Mouse (Mus musculus) lung, postnatal 0 days (tissue): Measurements from ENCODE around the gene Col9a1. TPM values are rescaled to one million over a fixed set of nuclear protein-coding genes. Genes with fewer than 3 reads are reported as not detected.

Source experiments
- ATAC-seq: fragments of 200-750 bp; cut with Nextera tagmentation; 2 replicates; pipeline ENCODE4 v1.8.0; 2017; ENCODE audit warnings: moderate library complexity
- DNase-seq: peaks from one replicate; pipeline ENCODE4 v3.0.0-alpha.2; 2016; ENCODE audit warnings: low spot score
- H3K27ac ChIP-seq: fragments of 300-500 bp; sonication (generic); 2 replicates; pipeline ENCODE4 v1.5.1; 2014; ENCODE audit warnings: antibody characterized with exemption, mild to moderate bottlenecking, low read length, mixed read lengths
- H3K27me3 ChIP-seq: fragments of 300-500 bp; sonication (generic); replicated peaks from 2 replicates; pipeline ENCODE4 v1.6.1; 2014; ENCODE audit warnings: low read length, mixed read lengths; ENCODE audit not compliant: insufficient read depth
- H3K36me3 ChIP-seq: fragments of 300-500 bp; sonication (generic); 2 replicates; pipeline ENCODE4 v1.6.1; 2014; ENCODE audit warnings: low read length, mixed read lengths; ENCODE audit not compliant: insufficient read depth
- H3K4me1 ChIP-seq: fragments of 300-500 bp; sonication (generic); 2 replicates; pipeline ENCODE4 v1.6.1; 2014; ENCODE audit warnings: antibody characterized with exemption, low read depth, low read length, mixed read lengths; ENCODE audit not compliant: insufficient read depth
- H3K4me2 ChIP-seq: fragments of 300-500 bp; sonication (generic); replicated peaks from 2 replicates; pipeline ENCODE4 v1.6.1; 2014; ENCODE audit warnings: low read depth, mild to moderate bottlenecking, low read length, moderate library complexity, mixed read lengths
- H3K4me3 ChIP-seq: fragments of 300-500 bp; sonication (generic); 2 replicates; pipeline ENCODE4 v1.5.1; 2014; ENCODE audit warnings: low read depth, low read length
- H3K9ac ChIP-seq: fragments of 300-500 bp; sonication (generic); replicated peaks from 2 replicates; pipeline ENCODE4 v1.6.1; 2014; ENCODE audit warnings: low read depth, mild to moderate bottlenecking
- H3K9me3 ChIP-seq: fragments of 300-500 bp; sonication (generic); 2 replicates; pipeline ENCODE4 v1.6.1; 2016; ENCODE audit warnings: low read length, mixed read lengths
- CTCF ChIP-seq: IDR thresholded peaks from 2 replicates; pipeline ENCODE4 v1.5.1; 2016; ENCODE audit warnings: antibody characterized with exemption, mild to moderate bottlenecking
- EP300 ChIP-seq: IDR thresholded peaks from 2 replicates; pipeline ENCODE4 v1.6.1; 2016; ENCODE audit warnings: antibody characterized with exemption, mild to moderate bottlenecking, control low read depth
- WGBS: fragments of 180-500 bp; shearing (Covaris S2); extraction: QIAGEN DNeasy Blood & Tissue Kit; methylation state at CpG from one replicate; pipeline ENCODE4 v1.1.7; 2014; 5-methylcytosine and 5-hydroxymethylcytosine counted together
- polyA plus RNA-seq: library from polyadenylated mRNA; unstranded; fragments of >200 nt; fragmentation: Nextera tagmentation; extraction: Ambion mirVana; gene quantifications from 2 replicates; pipeline ENCODE4 v1.2.1, GENCODE M21; 2015

The Col9a1 gene
- polyA plus RNA-seq, 1 experiment from 2014 or later = 0.27 TPM

DNA sequence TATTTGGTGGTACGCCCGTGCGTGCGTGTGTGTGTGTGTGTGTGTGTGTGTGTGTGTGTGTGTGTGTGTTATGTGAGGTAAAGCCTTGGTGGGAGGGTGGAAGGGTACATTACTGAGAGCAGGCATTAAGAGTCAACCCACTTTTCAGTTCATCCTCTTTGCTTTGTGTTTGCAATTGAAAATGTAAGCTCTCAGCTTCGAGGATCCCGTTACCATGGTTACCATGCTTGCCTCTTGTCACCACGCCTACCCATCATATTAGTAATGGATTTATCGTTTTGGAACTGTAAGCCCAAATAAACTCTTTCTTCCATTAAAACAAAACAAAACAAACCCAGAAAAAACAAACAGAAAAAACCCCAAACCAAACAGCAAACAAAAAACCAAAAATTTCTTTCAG is 33.9 kb upstream of the Col9a1 start:
- Histone ChIP-seq H3K36me3 (no peaks in the 10 kb centered on the region), H3K9me3 (no peaks in the 10 kb centered on the region), H3K4me2 (no peak overlapping the region), H3K27ac (no peak overlapping the region), H3K27me3 (no peaks in the 10 kb centered on the region), H3K4me1 (no peaks in the 10 kb centered on the region), H3K9ac (no peak overlapping the region), H3K4me3 (no peak overlapping the region)
- ATAC-seq = no peak
- TF ChIP-seq CTCF = no peak
- no peak for TF ChIP-seq EP300
- no peak for DNase-seq
- 76% methylated on average over 8 of the region's 8 CpGs for WGBS

DNA sequence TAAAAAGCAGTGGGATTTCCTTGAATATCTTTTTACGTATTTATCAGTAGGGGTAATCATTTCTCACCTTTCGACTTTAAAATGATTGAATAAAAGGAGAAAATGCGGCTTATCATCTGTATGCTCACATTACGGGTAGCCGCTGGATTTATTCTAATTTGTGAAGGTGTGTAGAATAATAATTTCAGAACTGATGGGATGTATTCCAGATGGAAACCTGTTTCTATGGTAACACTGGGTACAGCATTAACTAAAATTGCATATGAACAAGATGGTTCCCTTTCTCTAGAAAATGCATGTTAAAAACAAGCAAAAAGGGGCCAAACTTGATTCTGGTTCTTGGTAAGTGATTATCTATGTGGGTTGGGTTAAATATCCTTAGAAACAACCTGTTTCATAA is 19.7 kb upstream of the Col9a1 start:
- H3K9ac ChIP-seq = no peak overlapping the region
- no peak overlapping the region for H3K27ac ChIP-seq
- no peak for ATAC-seq
- no peak for DNase-seq
- no peak for TF ChIP-seq CTCF
- no peak for TF ChIP-seq EP300
- H3K4me3 ChIP-seq = no peak overlapping the region
- no peaks in the 10 kb centered on the region for H3K27me3 ChIP-seq
- WGBS = 88% methylated on average over 5 of the region's 5 CpGs
- H3K4me1 ChIP-seq = no peaks in the 10 kb centered on the region
- no peaks in the 10 kb centered on the region for H3K36me3 ChIP-seq
- H3K4me2 ChIP-seq = no peak overlapping the region
- H3K9me3 ChIP-seq = no peaks in the 10 kb centered on the region

DNA sequence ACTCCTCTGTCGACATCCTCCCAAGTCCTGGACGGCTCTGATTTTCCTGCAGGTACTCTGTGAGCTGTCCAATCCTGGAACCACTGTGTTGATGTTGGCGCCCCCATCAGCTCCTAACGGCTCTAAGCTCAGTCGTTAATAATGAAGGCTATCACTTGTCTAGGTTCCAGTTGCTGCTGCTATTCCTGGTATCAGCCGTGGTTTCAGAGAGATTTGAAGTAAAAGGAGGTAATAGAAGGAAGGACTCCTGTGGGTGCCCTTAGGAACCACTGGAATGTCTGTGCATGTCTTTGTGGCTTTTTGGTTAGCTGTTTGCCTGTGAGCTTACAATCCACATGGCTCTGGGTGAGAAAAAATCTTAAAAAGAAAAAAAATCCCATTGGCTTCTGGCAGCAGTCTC is 8.0 kb upstream of the Col9a1 start:
- WGBS = 47% methylated on average over 6 of the region's 6 CpGs
- Histone ChIP-seq H3K9ac (no peak overlapping the region), H3K9me3 (no peaks in the 10 kb centered on the region), H3K27me3 (no peaks in the 10 kb centered on the region), H3K27ac (no peak overlapping the region), H3K4me1 (no peaks in the 10 kb centered on the region), H3K4me3 (no peak overlapping the region), H3K36me3 (no peaks in the 10 kb centered on the region), H3K4me2 (no peak overlapping the region)
- ATAC-seq (no peak), DNase-seq (no peak)
- TF ChIP-seq CTCF (no peak), EP300 (no peak)

- WGBS = 3% methylated on average over 4 of the region's 4 CpGs
- Histone ChIP-seq H3K9me3 (no peaks in the 10 kb centered on the region), H3K27me3 (no peaks in the 10 kb centered on the region), H3K4me2 (no peak overlapping the region), H3K4me3 (no peak overlapping the region), H3K9ac (no peak overlapping the region), H3K27ac (no peak overlapping the region), H3K36me3 (no peaks in the 10 kb centered on the region), H3K4me1 (no peaks in the 10 kb centered on the region)
- peak; percentile 83 for TF ChIP-seq CTCF
- no peak for TF ChIP-seq EP300
- ATAC-seq (no peak), DNase-seq (peak; percentile 66)
Measured at GRCm38 (mm10) chr1:24171205-24171866, 6.1 kb upstream of the Col9a1 start.

DNA sequence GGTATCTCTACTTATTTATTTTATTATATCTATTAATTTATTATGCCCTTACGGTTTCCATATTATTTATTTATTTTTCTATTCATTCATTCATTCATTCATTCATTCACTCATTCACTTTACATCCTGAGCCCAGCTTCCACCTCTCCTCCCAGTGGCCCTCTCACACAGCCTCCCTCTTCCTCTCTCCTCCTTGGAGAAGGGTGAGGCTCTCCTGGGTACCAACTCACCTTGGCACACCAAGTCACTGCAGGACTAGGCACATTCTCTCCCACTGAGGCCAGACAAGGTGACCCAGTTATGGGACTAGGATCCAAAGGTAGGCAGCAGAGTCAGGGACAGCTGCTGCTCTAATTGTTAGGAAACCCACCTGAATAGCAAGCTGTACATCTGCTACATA is 5.5 kb upstream of the Col9a1 start:
- Histone ChIP-seq H3K4me2 (no peak overlapping the region), H3K4me1 (no peaks in the 10 kb centered on the region), H3K27ac (no peak overlapping the region), H3K36me3 (no peaks in the 10 kb centered on the region), H3K4me3 (no peak overlapping the region), H3K9me3 (no peaks in the 10 kb centered on the region), H3K9ac (no peak overlapping the region), H3K27me3 (no peaks in the 10 kb centered on the region)
- ATAC-seq (no peak), DNase-seq (no peak)
- WGBS = 53% methylated on average over 1 of the region's 1 CpGs
- TF ChIP-seq CTCF (no peak), EP300 (no peak)

DNA sequence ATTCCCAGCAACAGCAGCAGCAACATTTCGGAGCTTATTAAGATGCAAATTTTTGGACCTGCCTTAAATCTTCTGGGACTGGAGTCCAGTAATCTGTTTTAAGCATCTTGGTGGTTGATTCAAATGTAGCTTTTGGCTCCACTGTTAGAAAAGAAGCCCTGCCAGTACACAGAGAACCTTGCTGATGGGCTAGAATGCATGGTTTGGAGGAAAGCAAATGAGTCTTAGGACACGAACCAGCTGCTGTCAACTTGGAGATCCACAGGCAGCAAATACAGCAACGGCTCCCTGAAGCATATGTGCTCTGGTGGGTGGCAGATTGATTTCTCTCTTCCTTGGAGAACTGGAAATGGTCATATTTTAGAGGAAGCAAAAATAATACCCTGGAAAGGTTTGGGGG is 4.8 kb upstream of the Col9a1 start:
- Histone ChIP-seq H3K27ac (no peak overlapping the region), H3K9me3 (no peaks in the 10 kb centered on the region), H3K4me3 (no peak overlapping the region), H3K4me1 (no peaks in the 10 kb centered on the region), H3K27me3 (no peaks in the 10 kb centered on the region), H3K9ac (no peak overlapping the region), H3K4me2 (no peak overlapping the region), H3K36me3 (no peaks in the 10 kb centered on the region)
- WGBS = 49% methylated on average over 3 of the region's 3 CpGs
- TF ChIP-seq EP300 = no peak
- no peak for TF ChIP-seq CTCF
- DNase-seq (no peak), ATAC-seq (no peak)

- H3K27me3 ChIP-seq = no peaks in the 10 kb centered on the region
- H3K9ac ChIP-seq = no peak overlapping the region
- no peaks in the 10 kb centered on the region for H3K4me1 ChIP-seq
- H3K36me3 ChIP-seq = no peaks in the 10 kb centered on the region
- H3K9me3 ChIP-seq = no peaks in the 10 kb centered on the region
- no peak overlapping the region for H3K27ac ChIP-seq
- no peak for DNase-seq
- H3K4me2 ChIP-seq = no peak overlapping the region
- 53% methylated on average over 3 of the region's 3 CpGs for WGBS
- TF ChIP-seq CTCF (no peak), EP300 (no peak)
- ATAC-seq = no peak
- H3K4me3 ChIP-seq = no peak overlapping the region
Measured at GRCm38 (mm10) chr1:24175761-24176160, 1.6 kb upstream of the Col9a1 start.
